12 mouse cellular contexts compared by ENCODE assay signal in genomic region chr12:108579156-108579871, GRCm38 (mm10). TPM values are rescaled to one million over a fixed set of nuclear protein-coding genes. Genes with fewer than 3 reads are reported as not detected.
DNase-seq lines count a peak whose midpoint lies in the region.
"Had no signal": no experiment of that assay in that cellular context is flagged by ENCODE, and none has a peak within 500 bp of the region (broad histone marks: within the 10 kb centered on the region; RNA-seq: fewer than 3 reads in every experiment).

No protein-coding gene starts in this region.

- peak; percentile 25 for DNase-seq in layer of hippocampus, adult 9-11 months
- DNase-seq in layer of hippocampus, adult 9-10 months (ENCODE audit: low spot score): no peak
- peak; percentile 17 for DNase-seq in MN1 (ENCODE audit: low spot score)
- peak; percentile 17 for DNase-seq in adrenal gland, postnatal 14 days
- peak; percentile 36 to 93 for DNase-seq in left cerebral cortex, postnatal 25 days (ENCODE audit: low spot score in 2 of 2)
- DNase-seq in cerebellum, postnatal 14 days: no peak
- DNase-seq in ovary, postnatal 10 days (ENCODE audit: low spot score): no peak
- DNase-seq: cerebellum, postnatal 25 days; heart, postnatal 36 days; kidney, adult 18-20 months; kidney, postnatal 14 days; lung, adult 18-20 months had no signal

- intact Hi-C loops in left cerebral cortex, postnatal 25 days (cut with DNase I): no loop called here

RNA-seq across cellular contexts. Expression of gene Evl, which starts 24.8 kb away (rescaled TPM):
- 67.3 and 107 TPM in 2 replicates for total RNA-seq in adrenal gland, postnatal 14 days (2021)
- 100 to 1,000 TPM; 260 to 266 TPM for total RNA-seq in left cerebral cortex, postnatal 25 days (2021)

Comparison
In these comparisons a context has a peak if more than half of its experiments do, and no peak if none do; other contexts are left out.
1. DNase-seq: peak in layer of hippocampus, adult 9-11 months (single experiment), MN1 (single experiment), adrenal gland, postnatal 14 days (single experiment) and left cerebral cortex, postnatal 25 days (2 of 2); none in layer of hippocampus, adult 9-10 months (single experiment), cerebellum, postnatal 14 days (0 of 2) and ovary, postnatal 10 days (single experiment).